Mouse (Mus musculus): ENCODE data around the gene Ugt1a9.

Ugt1a9 gene

DNA sequence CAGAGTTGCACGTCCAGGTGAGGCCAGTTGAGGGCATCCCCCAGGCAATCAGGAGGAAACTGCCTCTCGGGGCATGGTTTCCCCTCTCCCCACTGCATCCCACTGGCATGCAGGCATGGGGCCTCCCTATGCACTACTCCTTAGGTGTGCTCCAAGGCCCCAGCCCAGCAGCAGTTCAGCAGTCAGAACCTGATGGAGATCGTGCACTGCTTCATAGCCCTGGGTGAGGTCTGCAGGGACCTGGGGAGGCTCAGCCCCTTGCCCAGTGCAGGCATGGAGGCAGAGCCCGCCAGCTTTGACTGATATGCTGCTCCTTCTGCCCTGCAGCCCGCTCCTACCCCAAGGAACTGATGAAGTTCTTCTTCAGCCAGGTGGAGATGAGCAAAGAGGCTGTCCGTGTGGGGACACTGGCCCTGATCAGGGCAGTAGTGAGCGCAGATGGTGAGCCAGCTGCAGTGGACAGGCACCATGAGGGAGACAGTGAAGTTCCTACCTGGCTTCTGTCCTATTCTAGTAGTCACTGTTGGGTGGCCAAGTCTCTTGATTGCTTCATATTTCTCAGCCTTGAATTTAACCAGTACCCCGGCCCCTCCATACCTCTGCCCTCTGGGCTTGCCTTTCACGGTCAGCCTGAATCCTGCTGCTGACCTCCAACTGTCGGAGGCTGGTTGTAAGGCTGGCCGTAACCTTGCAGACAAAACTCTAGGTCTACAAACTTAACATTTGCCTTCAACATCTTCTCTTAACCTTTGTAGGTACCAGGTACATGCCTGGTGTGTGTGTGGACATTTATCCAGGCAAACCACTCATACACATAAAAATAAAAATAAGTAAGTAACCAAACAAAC, 164.7 kb downstream of the Ugt1a9 start:
- DNase-seq (ENCODE audit: low read depth, low spot score): no peak

DNA sequence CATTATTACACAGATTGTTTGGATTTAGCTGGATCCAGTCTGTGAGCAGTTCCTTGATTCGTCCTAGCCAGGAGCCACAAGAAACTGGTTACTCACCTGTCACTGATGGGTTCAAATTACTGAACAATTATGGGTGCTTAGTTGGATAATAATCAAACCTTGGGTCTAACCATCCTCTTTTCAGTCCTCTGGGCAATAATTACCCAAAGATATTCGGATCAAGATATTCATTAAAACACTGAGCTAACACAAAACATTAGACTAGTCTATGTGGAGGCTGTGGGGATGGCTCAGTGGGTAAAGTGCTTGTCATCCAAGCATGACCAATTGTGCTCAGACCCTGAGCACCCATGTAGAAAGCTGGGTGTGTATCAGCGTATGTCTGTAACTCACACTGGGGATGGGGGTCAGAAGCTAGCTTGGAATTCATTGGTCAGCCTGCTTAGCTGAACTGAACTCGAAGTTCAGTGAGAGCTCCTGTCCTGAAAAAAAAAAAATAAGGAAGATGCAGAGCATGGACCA, 165.4 kb downstream of the Ugt1a9 start:
- DNase-seq (ENCODE audit: low read depth, low spot score): no peak

DNA sequence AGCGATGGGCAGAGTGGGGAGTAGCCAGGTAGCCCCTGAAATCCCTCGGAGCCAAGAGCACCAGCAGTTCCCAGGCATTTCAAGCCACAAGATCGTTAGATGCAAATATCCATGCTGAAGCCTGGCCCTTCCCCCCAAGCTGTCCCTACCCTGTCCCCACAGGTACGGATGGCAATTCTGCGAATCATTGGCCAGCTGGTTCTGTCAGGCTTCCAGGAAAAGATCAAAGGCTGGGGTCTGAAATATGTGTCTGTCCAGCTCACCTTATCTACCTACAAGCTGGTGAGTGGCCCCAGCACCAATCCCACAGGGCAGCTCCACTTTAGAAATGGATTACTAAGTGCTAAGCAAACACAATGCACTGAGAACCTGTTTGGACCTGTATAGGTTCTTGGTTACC, 166.7 kb downstream of the Ugt1a9 start:
- DNase-seq (ENCODE audit: low read depth, low spot score): no peak

DNA sequence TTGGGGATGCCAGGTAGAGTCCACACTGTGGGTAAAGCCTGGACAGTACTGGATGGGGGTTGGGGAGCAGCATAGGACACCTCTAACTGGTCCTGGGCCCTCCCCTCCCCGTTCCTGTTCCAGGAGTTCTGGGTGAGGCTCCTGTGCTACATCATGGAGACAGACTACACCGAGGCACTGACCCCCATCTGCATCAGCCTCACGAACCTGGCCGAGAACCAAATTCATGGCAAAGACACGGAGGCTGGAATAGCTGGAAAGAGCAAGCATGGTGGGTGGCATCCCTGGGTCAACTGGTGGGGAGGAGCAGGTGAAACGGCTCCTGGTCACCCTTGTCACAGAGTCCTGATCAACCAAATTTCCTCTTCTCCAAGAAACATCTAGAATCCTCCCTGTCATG, 168.2 kb downstream of the Ugt1a9 start:
- DNase-seq (ENCODE audit: low read depth, low spot score): no peak

DNA sequence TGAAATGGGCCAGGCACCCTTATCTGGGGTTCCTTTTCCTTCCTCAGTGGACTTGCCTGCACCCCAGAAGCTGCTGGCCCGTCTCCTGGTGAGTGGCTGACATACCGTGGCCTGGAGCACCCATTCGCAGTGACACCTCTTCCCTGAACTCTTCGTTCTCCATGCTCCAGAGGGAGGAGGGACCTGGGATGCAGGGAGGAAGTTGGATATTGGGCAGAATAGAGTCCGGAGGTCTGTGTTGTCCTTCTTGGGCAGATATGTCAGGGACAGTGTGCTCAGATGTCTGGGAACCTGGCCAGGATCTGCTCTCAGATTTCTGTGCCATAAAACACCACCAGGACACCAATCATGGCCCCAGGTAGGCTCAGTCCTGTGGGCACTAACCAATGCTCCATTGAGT, 169.5 kb downstream of the Ugt1a9 start:
- no peak for DNase-seq (ENCODE audit: low read depth, low spot score)

DNA sequence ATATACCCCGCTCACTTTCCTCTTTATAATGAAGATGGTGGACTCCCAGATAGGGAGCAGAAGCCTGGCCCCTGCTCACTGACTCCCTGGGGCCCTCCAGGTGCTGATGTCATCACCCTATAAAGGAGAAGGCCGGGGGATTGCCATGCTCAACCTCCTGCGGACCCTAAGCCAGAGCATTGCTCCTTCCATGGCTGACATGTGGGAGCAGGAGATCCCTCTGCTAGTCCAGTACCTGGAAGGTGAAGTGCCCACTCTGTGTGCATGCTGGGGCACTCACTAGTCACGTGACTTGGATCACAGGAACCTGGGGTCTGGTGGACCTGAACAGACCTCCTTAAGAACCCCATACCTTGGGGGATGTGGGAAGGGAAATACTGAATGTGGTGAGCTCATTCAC, 170.0 kb downstream of the Ugt1a9 start:
- no peak for DNase-seq (ENCODE audit: low read depth, low spot score)

DNA sequence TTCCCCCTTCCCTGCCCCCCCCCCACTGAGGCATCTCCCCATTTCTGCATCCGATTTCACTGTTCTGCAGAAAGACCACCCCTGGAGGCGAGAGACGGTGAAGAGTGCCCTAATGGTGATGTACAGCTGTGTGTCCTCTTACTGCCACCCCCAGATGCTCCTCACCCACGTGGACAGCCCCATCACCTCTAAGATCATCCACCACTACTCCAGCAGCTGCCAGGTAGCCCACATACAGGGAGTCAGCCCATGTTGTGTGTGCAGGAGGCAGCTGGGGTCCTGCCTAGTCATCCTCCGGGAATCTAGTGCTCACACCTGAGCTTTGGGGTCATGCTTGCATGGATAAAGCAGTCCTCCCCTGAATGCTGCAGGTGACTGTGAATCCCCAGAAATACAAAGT, 173.3 kb downstream of the Ugt1a9 start:
- DNase-seq (ENCODE audit: low read depth, low spot score): no peak

DNA sequence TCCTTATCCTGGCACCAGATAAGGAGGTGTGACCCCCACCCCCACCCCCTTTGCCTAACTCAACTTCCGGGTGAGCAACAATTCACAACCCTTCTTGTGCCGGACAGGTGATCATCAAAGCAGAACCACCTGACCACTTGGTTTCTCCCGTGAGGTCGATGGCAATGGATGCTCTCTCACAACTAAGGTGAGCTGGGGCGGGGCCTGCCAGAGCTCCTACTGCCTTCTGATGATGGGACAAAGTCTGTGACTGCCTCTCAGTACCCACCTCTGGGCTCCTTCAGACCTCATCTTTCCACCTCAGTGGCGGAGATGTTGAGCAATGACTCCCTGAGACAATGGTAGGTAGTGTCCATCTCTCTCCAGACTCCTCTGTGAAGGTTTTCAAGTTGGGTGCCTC, 175.3 kb downstream of the Ugt1a9 start:
- no peak for DNase-seq (ENCODE audit: low read depth, low spot score)

DNA sequence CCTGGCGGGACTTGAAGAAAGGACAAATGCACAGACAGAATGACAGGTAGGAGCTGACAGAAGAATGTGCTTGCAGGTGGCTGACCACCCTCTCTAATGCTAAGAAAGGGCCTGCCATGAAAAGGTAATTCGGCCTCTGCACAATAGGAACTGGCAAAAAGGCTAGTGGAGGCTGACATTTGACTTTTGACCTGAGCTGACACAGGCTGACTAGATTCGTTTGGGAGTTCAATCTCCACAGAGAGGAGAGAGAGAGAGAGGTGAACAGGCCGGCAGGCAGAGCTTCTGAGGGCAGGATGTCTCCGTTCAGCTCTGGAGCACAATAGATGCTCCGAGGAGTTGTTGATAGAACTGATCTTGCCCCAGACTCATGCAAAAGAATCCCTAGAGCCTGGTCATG, 175.8 kb downstream of the Ugt1a9 start:
- no peak for DNase-seq (ENCODE audit: low read depth, low spot score)

DNA sequence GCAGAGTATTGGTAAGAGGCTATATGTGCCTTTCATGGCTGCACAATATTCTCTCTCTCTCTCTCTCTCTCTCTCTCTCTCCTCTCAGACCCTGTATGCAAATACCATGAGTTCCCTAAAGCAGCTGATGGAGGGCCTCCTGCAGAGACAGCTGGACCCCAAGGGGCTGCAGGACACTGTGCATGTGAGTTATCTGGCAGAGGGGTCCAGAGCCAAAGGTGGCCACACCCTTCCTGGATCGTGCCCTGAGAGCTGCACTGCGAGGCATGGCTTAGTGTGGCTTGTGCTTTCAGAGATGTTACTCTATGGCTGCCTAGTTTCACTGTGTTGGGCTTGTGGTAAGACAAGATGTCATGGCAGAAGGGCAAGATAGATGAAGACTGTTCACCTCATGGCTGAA, 177.1 kb downstream of the Ugt1a9 start:
- DNase-seq (ENCODE audit: low read depth, low spot score): no peak

DNA sequence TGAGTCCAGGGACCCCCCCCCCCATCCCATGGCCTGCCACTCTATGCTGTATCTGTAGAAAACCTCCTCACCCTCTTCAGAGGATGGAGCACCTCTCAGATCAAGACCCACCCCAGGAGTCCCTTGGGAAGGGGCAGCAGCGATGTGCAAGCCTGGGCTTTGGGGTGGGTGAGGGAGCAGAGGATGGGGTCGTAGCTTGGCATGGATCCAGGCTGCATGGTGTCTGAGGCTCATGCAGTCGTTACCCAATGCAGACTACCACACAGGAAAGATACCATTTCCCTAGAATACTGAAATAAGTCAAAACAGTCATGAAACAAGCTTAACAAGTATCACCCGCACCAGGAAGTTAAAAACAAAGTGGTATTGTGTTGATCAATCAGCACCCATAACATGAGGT, 178.1 kb downstream of the Ugt1a9 start:
- DNase-seq (ENCODE audit: low read depth, low spot score): no peak

DNA sequence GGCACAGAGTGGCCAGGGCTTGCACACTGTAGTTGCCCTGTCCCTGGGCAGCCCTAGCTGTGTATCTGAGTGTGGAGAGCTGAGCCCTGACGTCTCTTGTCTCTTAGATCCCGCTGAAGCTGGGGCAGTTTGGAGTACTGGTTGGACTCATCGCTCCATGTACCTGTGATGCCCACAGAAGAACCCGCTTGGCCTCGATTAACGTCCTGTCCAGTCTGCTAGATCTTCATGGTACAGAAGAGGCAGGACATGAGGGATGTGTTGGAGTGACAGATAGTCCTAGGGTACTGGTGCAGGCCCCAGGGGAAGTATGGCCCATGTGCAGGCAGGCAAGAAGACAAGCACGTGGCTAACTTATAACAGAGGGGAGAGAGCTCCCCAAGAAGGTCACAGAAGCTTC, 179.0 kb downstream of the Ugt1a9 start:
- DNase-seq (ENCODE audit: low read depth, low spot score): no peak

DNA sequence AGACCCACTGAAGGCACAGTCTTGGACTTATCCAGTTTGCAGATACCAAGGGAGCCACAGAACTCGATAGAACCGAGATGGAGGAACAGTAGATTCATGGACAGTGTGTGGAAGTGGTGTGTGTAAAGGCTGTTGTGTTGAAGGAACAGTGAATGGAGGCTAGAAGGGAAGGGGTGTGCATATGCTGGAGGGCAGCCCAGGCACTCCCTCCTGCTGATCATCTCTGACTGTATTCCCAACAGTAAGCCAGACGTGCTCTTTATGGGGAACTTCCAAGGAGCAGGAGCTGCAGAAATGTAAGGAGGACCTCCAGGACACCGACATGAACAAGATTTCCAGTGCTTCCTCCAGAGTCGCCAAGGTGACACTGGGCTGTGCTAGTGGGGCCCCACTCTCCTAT, 179.4 kb downstream of the Ugt1a9 start:
- DNase-seq (ENCODE audit: low read depth, low spot score): no peak

DNA sequence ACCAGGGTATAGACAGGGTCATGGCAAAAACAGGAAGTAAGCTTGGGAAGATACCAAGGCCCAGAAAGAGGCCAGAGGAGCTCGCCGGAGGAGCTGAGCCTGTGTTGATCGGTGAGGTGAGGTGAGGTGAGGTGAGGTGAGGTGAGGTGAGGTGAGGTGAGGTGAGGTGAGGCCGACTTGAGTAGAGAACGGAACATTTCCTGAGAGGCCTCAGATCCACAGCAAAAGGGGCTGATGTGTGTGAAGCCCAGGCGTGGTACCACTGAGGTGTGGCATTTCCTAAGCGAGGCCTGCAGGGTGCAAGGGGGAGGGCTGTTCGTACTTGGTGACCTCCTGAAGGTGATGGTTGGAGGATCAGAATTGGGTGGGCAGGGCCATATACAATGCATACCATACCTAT, 182.5 kb downstream of the Ugt1a9 start:
- no peak for DNase-seq (ENCODE audit: low read depth, low spot score)

DNA sequence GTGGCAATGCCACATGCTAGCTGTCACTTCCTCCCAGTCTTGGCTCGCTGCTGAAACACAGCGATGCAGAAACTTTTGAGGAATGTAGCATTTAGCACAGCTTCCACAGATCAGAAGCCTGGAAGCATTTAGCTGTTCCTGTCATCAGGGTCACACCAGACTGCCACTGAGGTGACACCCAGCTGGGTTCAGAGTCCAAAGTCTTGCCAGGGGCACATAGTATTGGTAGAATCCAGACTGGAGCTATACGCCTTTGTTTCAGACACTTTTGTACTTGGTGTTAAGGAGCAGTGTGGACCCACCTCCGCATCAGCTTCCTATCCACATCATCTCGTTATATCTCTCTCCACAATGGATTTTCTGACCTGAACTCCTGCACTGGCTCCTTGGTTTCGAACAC, 182.9 kb downstream of the Ugt1a9 start:
- no peak for DNase-seq (ENCODE audit: low read depth, low spot score)

DNA sequence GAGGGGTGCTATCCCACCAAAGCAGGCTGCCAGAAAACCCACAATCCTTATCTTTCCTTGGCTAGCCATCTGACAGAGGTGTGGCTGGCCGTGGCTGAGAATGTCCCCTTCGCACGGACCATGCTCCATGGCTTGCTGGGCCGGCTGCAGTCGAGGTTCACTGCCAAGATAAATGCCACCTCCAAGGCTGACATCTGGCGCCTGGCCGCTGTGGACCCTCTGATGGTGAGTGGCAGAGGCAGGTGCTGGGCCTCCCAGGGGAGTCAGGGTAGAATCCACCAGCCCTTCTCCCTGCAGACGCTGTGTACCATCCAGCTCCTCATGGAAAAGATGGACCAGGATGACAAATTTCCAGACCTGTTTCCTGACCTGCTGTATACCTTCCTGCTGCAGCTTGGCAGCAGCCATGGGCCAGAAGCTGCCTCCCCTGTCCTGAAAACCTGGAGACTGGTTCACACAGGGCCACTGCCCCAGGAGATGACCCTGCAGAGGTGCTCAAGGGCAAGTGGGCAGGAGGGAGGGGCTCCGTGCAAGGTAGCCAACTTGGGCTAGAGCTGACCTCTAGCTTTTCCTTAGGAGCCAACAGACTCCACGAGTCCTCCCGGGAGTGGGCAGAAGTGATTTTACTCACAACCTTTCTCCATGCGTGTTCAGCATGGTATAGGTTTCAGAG, 184.3 kb downstream of the Ugt1a9 start:
- no peak for DNase-seq (ENCODE audit: low read depth, low spot score)

DNA sequence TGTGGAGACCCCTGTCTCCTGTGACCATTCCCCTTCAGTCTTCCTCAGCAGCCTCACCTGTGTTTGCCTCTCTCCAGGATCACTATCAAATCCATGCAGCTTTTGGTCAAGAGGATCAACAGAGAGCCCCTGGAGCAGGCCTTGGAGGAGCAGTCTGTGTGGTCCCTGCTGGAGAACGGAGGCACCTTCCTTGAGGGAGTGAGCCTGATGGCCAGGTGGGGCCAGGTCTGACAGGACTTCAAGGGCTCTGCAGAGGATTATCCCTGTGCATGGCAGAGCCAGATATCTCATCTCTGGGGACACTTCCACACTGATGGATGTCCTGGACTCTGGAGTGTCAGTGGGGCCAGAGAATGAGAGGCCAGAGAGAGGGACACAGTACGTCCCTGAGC, 184.9 kb downstream of the Ugt1a9 start:
- no peak for DNase-seq (ENCODE audit: low read depth, low spot score)

DNA sequence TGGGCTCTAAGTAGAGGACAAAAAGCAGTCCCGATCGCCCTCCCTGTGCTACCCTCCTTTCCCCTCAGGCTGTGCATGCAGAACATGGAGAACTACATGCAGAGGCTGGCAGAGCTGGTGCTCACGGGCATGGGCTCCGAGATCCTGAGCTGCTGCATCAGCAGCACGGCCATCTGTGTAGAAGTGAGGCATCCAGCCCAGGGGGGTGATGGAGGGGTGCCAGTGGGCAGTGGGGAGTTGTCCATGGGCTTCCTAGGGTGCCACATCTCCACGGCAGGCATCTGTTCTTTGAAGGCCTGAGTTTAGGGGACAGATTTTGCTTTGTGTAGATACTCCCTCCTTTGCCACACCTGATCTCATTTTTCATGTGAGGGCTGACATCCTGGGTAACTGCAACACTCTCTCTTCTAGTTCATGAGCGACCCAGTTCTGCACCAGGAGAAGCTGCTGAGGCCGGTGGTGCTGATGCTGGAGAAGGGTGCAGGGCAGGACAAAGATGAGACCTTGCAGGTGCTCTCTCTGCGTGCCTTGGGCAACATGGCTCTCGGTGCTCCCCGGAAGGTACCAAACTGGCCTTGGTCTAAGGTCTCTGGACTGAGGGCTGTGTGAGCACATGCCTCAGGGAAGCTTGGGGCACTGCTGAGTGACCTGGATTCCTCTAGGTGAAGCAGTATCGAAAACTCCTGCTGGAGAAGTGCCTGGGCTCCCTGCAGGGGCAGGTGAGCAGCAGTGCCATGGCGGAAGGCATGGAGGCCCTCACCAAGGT, 185.6 kb downstream of the Ugt1a9 start:
- no peak for DNase-seq (ENCODE audit: low read depth, low spot score)

DNA sequence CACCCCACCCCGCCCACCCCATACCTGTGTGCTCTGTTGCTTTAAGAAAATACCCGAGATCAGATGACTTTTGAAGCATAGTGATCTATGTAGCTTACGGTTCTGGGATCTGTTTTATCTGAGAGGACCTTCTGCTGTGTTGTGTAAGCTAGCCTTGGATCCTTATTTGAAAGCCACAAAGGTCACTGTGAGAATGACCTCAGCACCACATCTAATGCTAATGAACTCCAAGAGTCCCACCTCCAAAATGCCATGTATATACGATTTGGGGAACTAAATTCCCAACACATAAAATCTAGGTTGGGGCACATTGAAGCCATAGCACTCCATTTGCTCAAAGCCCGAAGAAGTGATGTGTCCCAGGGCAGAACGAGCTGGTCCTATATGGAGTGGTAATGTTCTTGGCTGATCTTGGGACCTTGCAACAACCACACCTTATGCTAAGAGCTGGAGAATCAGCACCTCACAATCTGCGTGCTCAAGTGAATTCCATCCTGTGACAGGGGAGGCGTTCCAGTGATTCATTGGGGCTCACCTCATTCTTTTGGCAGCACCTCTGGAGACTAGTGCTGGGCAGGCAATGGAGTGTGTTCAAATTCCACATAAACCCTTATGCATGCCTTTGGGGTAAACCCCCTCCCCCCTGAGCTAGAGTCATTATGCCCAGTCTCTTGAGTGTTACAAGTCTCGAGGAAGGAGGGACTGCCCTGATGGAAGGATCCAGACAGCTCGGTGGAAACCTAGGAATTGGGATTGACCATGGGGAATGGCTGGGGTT, 186.5 kb downstream of the Ugt1a9 start:
- no peak for DNase-seq (ENCODE audit: low read depth, low spot score)

DNA sequence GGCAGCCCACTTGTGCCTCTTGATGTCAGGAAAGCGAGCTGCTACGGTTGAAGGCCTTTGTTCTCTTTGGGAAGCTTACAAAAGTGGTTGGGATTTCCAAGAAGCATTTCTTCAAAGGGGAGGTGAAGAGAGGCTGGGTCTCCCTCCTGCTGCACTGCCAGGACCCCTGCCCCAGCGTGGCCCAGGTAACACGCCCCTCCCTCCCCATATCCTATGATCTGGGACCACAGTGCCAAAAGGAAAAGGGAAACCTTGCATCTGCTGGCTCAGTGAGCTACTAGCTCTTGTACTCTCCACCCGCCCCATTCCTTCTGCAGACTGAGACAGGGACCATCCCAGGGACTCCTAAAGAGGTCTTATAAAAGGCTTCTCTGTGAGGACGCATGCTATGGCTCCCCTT, 187.1 kb downstream of the Ugt1a9 start:
- no peak for DNase-seq (ENCODE audit: low read depth, low spot score)

DNA sequence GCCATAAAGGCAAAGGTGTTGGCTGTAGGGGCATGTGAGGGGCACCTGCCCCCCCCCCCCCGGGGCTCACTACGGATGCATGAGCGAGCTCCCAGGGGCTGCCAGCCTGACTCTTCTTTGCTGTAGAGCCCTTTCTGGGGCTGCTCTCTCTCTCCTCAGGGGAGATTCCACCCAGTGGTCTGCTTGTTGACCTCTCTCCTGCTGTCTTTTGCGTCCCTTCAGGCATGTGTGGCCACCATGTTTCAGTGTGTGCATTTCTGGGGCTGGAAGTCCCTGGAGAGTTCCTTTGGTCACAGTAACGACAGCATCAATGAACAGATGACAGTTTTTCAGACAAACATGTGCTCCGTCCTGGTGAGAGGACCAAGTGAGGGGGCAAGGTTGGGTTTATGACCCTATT, 187.8 kb downstream of the Ugt1a9 start:
- no peak for DNase-seq (ENCODE audit: low read depth, low spot score)
